Mouse (Mus musculus): ENCODE results near the gene Ttc41.
A peak's percentile ranks its signal among the peaks of the same experiment; 100 is the strongest.

The Ttc41 gene

GRCm38 (mm10) chr10:86755816-86756502 lies 50.3 kb downstream of the Ttc41 start:
- DNase-seq (ENCODE audit: low spot score) = no peak

GRCm38 (mm10) chr10:86757724-86758123 lies 52.1 kb downstream of the Ttc41 start:
- no peak for DNase-seq (ENCODE audit: low spot score)

GRCm38 (mm10) chr10:86758211-86758610 lies 52.6 kb downstream of the Ttc41 start:
- no peak for DNase-seq (ENCODE audit: low spot score)

GRCm38 (mm10) chr10:86761236-86761635 lies 55.6 kb downstream of the Ttc41 start:
- DNase-seq (ENCODE audit: low spot score) = no peak

- no peak for DNase-seq (ENCODE audit: low spot score)
These were observed 56.2 kb downstream of the Ttc41 start for GRCm38 (mm10) chr10:86761722-86762383.

GRCm38 (mm10) chr10:86762384-86762730 lies 56.7 kb downstream of the Ttc41 start:
- no peak for DNase-seq (ENCODE audit: low spot score)

- DNase-seq (ENCODE audit: low spot score) = no peak
These were observed 58.1 kb downstream of the Ttc41 start, which contains the start of gene Gm49358 for GRCm38 (mm10) chr10:86763672-86764071. Gene Gm49358, plus strand, starts transcription at chr10:86763972.

GRCm38 (mm10) chr10:86765344-86765966 lies 59.8 kb downstream of the Ttc41 start:
- no peak for DNase-seq (ENCODE audit: low spot score)

- DNase-seq (ENCODE audit: low spot score) = no peak
These were observed 63.6 kb downstream of the Ttc41 start for GRCm38 (mm10) chr10:86769216-86769615.

- DNase-seq (ENCODE audit: low spot score) = no peak
These were observed 64.2 kb downstream of the Ttc41 start for GRCm38 (mm10) chr10:86769797-86770196.

GRCm38 (mm10) chr10:86771701-86772100 lies 66.1 kb downstream of the Ttc41 start:
- DNase-seq (ENCODE audit: low spot score) = no peak

GRCm38 (mm10) chr10:86772231-86772631 lies 66.6 kb downstream of the Ttc41 start:
- no peak for DNase-seq (ENCODE audit: low spot score)

- no peak for DNase-seq (ENCODE audit: low spot score)
These were observed 67.7 kb downstream of the Ttc41 start for GRCm38 (mm10) chr10:86773360-86773759.

- peak; percentile 49 for DNase-seq (ENCODE audit: low spot score)
These were observed 70.7 kb downstream of the Ttc41 start for GRCm38 (mm10) chr10:86776281-86776680.

GRCm38 (mm10) chr10:86777614-86778319 lies 72.2 kb downstream of the Ttc41 start:
- DNase-seq (ENCODE audit: low spot score) = no peak

GRCm38 (mm10) chr10:86778398-86779116 lies 72.9 kb downstream of the Ttc41 start, which contains the start of gene Nt5dc3:
Gene Nt5dc3, plus strand, starts transcription at chr10:86779005.
- DNase-seq (ENCODE audit: low spot score) = peak; percentile 96

- peak; percentile 57 for DNase-seq (ENCODE audit: low spot score)
These were observed 73.6 kb downstream of the Ttc41 start for GRCm38 (mm10) chr10:86779117-86779755.

- DNase-seq (ENCODE audit: low spot score) = no peak
These were observed 74.3 kb downstream of the Ttc41 start for GRCm38 (mm10) chr10:86779816-86780500.

- no peak for DNase-seq (ENCODE audit: low spot score)
These were observed 76.0 kb downstream of the Ttc41 start for GRCm38 (mm10) chr10:86781641-86782040.

GRCm38 (mm10) chr10:86782656-86783055 lies 77.0 kb downstream of the Ttc41 start:
- DNase-seq (ENCODE audit: low spot score) = no peak

GRCm38 (mm10) chr10:86783561-86783960 lies 78.0 kb downstream of the Ttc41 start:
- DNase-seq (ENCODE audit: low spot score) = no peak
